ENCODE assay signal across 8 mouse cellular contexts in the genomic region with DNA sequence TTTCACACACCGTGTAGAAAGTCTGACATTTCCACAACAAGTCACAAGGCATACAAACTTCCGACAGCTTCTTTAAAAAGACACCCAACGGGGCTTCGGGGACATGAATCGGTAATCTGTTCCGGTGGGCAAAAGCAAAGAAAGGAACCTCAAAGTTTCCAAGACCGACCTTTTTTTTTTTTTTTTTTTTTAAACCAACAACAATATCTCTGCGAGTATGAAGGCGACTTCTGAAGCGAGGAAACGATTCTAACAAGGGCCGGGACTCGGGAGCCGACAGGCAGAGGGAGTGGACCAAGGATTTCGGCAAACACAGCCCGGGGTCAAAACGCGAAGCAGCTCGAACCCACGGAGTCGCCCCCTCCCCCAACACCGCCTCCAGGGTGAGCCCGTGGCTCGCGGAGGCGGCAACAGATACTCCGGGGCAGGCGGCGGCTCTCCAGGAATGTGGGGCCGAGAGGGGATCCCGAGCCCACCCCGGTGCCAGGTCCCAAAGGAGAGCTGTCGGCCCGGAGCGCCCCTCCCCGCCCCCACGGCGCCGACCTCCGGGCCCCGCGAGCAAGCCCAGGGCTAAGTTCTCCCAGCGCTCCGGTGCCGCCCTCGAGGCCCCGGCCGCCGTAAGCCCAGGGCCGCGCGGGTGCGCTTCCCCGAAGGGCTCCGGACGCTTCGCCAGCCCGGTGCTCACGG. TPM values are rescaled to one million over a fixed set of nuclear protein-coding genes. Genes with fewer than 3 reads are reported as not detected.
DNase-seq lines count a peak whose midpoint lies in the region; ATAC-seq and TF ChIP-seq lines count a peak whose summit lies in the region.

No protein-coding gene starts in this region.

- peak; percentile 50; the same call in 1 of the 2 replicates for ATAC-seq in embryonic facial prominence, embryonic 13.5 days (ENCODE audit: insufficient number of reproducible peaks, insufficient read depth, low FRiP score, low TSS enrichment, low read depth)

- peak overlapping the region; percentile 89 for H3K4me3 ChIP-seq in embryonic facial prominence, embryonic 13.5 days
- H3K4me3 ChIP-seq in liver, adult 2 months (ENCODE audit: insufficient read depth, low read depth, low read length), result peak overlapping the region; percentile 94

- TF ChIP-seq CTCF in liver, adult 2 months (IDR thresholded peaks at IDR 0.05; ENCODE audit: low read depth, low read length), result no peak

- H3K36me3 ChIP-seq in embryonic facial prominence, embryonic 13.5 days, result no peaks in the 10 kb centered on the region
- H3K36me3 ChIP-seq in liver, adult 2 months (ENCODE audit: control insufficient read depth, insufficient read depth, low read length), result no peaks in the 10 kb centered on the region

- H3K27me3 ChIP-seq in embryonic facial prominence, embryonic 13.5 days, result no peaks in the 10 kb centered on the region
- no peaks in the 10 kb centered on the region for H3K27me3 ChIP-seq in liver, adult 2 months (ENCODE audit: control insufficient read depth, insufficient read depth, low read length)

- peak overlapping the region; percentile 98 for H3K27ac ChIP-seq in embryonic facial prominence, embryonic 13.5 days
- H3K27ac ChIP-seq in liver, adult 2 months (replicated peaks; ENCODE audit: insufficient read depth, low read depth, low read length), result peak overlapping the region; percentile 69

- H3K79me2 ChIP-seq in liver, adult 2 months (ENCODE audit: control insufficient read depth, insufficient read depth, low read length), result peaks cover 10% of the 10 kb centered on the region

- no peaks in the 10 kb centered on the region for H3K9me3 ChIP-seq in embryonic facial prominence, embryonic 13.5 days

- H3K9ac ChIP-seq in embryonic facial prominence, embryonic 13.5 days, result peak overlapping the region; percentile 99
- peak overlapping the region; percentile 99 for H3K9ac ChIP-seq in liver, adult 2 months (ENCODE audit: low read depth, low read length)

- H3K4me1 ChIP-seq in embryonic facial prominence, embryonic 13.5 days, result peaks cover 25% of the 10 kb centered on the region
- peaks cover 13% of the 10 kb centered on the region for H3K4me1 ChIP-seq in liver, adult 2 months (ENCODE audit: control insufficient read depth, insufficient read depth, low read length)

- peak; percentile 69 for DNase-seq in 3134 (ENCODE audit: extremely low read depth, insufficient read length, low spot score)
- DNase-seq in adrenal gland, postnatal 14 days, result peak; percentile 84
- peak; percentile 35 for DNase-seq in heart, adult 8-10 months (ENCODE audit: low spot score)
- peak; percentile 54 for DNase-seq in kidney, adult 9 months
- DNase-seq in liver, adult 2 months (ENCODE audit: extremely low read depth, low read depth, low spot score), result peak; percentile 41
- DNase-seq in monocyte, adult 2 months (ENCODE audit: low read depth in 1 of 2, low spot score in 2 of 2), result peak; percentile 3 to 24
- DNase-seq in spleen, postnatal 4 days (ENCODE audit: low spot score in 2 of 2), result peak; percentile 49 to 82

- WGBS in embryonic facial prominence, embryonic 13.5 days, result under 1% methylated on average over 54 of the region's 59 CpGs
- WGBS in liver, adult 2 months, result under 1% methylated on average over 58 of the region's 59 CpGs

- TF ChIP-seq POLR2A in liver, adult 2 months (IDR thresholded peaks at IDR 0.05; ENCODE audit: extremely low read depth, insufficient read depth, low read length), result no peak

- H3K4me2 ChIP-seq in embryonic facial prominence, embryonic 13.5 days, result peak overlapping the region; percentile 56

RNA-seq across cellular contexts. Expression of gene Rnf2, which starts 0.8 kb away (rescaled TPM):
- total RNA-seq in adrenal gland, postnatal 14 days (2021), result 49.0 and 55.4 TPM in 2 replicates
- polyA plus RNA-seq in embryonic facial prominence, embryonic 13.5 days (2015; fragmentation: Nextera tagmentation; extraction: Ambion mirVana), result 103 and 108 TPM in 2 replicates
- 10 to 100 TPM; 13.0 to 17.6 (median 14.7) TPM for total RNA-seq in heart, adult 8-10 months (2022)
- 19.7 and 21.8 TPM in 2 replicates for total RNA-seq in liver, adult 2 months (2014; rRNA removed)
- polyA plus RNA-seq in liver, adult 2 months (2012; rRNA removed), result 6.7 and 7.5 TPM in 2 replicates

Comparison
In these comparisons a context has a peak if more than half of its experiments do, and no peak if none do; other contexts are left out.
1. Peak in every context shown above with its lines: DNase-seq, ATAC-seq, H3K4me3 ChIP-seq and H3K27ac ChIP-seq.
2. DNase-seq: peak in every context shown above with its lines; median percentile 84 in adrenal gland, postnatal 14 days; 69 in 3134; 66 in spleen, postnatal 4 days; 54 in kidney, adult 9 months; 41 in liver, adult 2 months; 35 in heart, adult 8-10 months; 14 in monocyte, adult 2 months.